ENCODE assay signal across 8 mouse cellular contexts in the genomic region with DNA sequence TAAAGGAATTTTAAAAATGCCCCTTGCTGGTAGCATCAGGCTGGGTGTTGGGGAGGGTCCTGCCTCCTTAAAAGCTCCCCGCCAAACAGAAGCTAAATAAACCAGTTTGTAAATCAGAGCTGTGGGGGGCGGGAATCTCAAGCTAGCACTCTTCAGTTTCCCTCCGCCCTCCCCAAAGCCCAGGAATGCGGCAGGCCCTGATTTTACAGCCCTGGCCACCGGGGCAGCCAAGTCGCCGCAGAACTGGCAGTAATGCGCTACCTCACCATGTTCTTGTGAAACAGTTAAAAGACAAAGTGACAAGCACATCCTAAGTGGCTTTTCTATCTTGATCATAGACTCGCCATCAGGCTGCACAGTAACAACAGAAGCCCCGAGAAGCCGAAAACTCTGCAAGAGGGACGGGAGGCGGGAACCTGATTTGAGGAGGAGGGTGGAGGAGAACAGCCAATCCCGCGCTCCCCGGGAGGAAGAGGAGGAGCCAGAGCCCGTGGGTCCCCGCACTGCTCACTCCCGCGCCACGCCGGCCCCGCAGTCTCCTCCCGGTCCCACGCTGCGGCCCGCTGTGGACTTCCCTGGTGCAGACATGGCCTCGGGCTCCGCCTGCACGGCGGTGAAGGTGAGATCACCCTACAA. TPM values are rescaled to one million over a fixed set of nuclear protein-coding genes. Genes with fewer than 3 reads are reported as not detected.
DNase-seq lines count a peak whose midpoint lies in the region; ATAC-seq and TF ChIP-seq lines count a peak whose summit lies in the region.

Mtap (plus strand) TSS at position 217 of the 636 bp plus-strand sequence.

- H3K9ac ChIP-seq in ES-Bruce4 (ENCODE audit: low read depth, poor library complexity, severe bottlenecking), result peak within 1 kb of the TSS; percentile 79
- peak within 1 kb of the TSS; percentile 84 for H3K9ac ChIP-seq in forebrain, embryonic 14.5 days (ENCODE audit: low read length)
- peak within 1 kb of the TSS; percentile 63 for H3K9ac ChIP-seq in liver, embryonic 16.5 days (ENCODE audit: low read depth, low read length)
- peak within 1 kb of the TSS; percentile 86 for H3K9ac ChIP-seq in neural tube, embryonic 13.5 days

- ATAC-seq in forebrain, embryonic 14.5 days, result peak; percentile 97
- ATAC-seq in liver, embryonic 16.5 days (ENCODE audit: low read depth), result peak; percentile 85
- peak; percentile 97 for ATAC-seq in neural tube, embryonic 13.5 days (ENCODE audit: low read depth)

- no peaks in the 10 kb centered on the region for H3K9me3 ChIP-seq in ES-Bruce4 (replicated peaks; ENCODE audit: control insufficient read depth, insufficient read depth, low read length, poor library complexity, severe bottlenecking)
- no peaks in the 10 kb centered on the region for H3K9me3 ChIP-seq in forebrain, embryonic 14.5 days (replicated peaks; ENCODE audit: control insufficient read depth, low read length)
- H3K9me3 ChIP-seq in liver, embryonic 16.5 days (replicated peaks; ENCODE audit: control insufficient read depth, low read length), result no peaks in the 10 kb centered on the region
- no peaks in the 10 kb centered on the region for H3K9me3 ChIP-seq in neural tube, embryonic 13.5 days

- no peaks in the 10 kb centered on the region; the same call in 1 of the 2 replicates for H3K36me3 ChIP-seq in ES-Bruce4 (ENCODE audit: control insufficient read depth, insufficient read depth, low read length, poor library complexity, severe bottlenecking)
- H3K36me3 ChIP-seq in forebrain, embryonic 14.5 days (ENCODE audit: control insufficient read depth, insufficient read depth, low read length), result no peaks in the 10 kb centered on the region
- H3K36me3 ChIP-seq in liver, embryonic 16.5 days (ENCODE audit: control insufficient read depth, insufficient read depth), result no peaks in the 10 kb centered on the region
- no peaks in the 10 kb centered on the region for H3K36me3 ChIP-seq in neural tube, embryonic 13.5 days
- H3K36me3 ChIP-seq in thymus, adult 2 months (ENCODE audit: control insufficient read depth, insufficient read depth, low read length), result no peaks in the 10 kb centered on the region

- H3K27me3 ChIP-seq in ES-Bruce4 (ENCODE audit: control insufficient read depth, insufficient read depth, low read length, poor library complexity, severe bottlenecking), result no peaks in the 10 kb centered on the region
- H3K27me3 ChIP-seq in forebrain, embryonic 14.5 days (replicated peaks; ENCODE audit: control insufficient read depth, insufficient read depth, low read length), result no peaks in the 10 kb centered on the region
- no peaks in the 10 kb centered on the region for H3K27me3 ChIP-seq in liver, embryonic 16.5 days (ENCODE audit: control insufficient read depth, insufficient read depth, low read depth, low read length)
- H3K27me3 ChIP-seq in neural tube, embryonic 13.5 days, result no peaks in the 10 kb centered on the region
- no peaks in the 10 kb centered on the region for H3K27me3 ChIP-seq in thymus, adult 2 months (ENCODE audit: control insufficient read depth, insufficient read depth, low read length)

- H3K27ac ChIP-seq in ES-Bruce4 (ENCODE audit: insufficient read depth, low read length), result peak within 1 kb of the TSS; percentile 55
- H3K27ac ChIP-seq in forebrain, embryonic 14.5 days (ENCODE audit: low read depth, low read length), result peak within 1 kb of the TSS; percentile 60
- peak within 1 kb of the TSS; percentile 69 for H3K27ac ChIP-seq in liver, embryonic 16.5 days (ENCODE audit: low read length)
- H3K27ac ChIP-seq in neural tube, embryonic 13.5 days (replicated peaks), result peak within 1 kb of the TSS; percentile 71
- peak within 1 kb of the TSS; percentile 71 for H3K27ac ChIP-seq in thymus, adult 2 months (ENCODE audit: control insufficient read depth, insufficient read depth, low read length)

- no peak for TF ChIP-seq EP300 in ES-Bruce4 (IDR thresholded peaks at IDR 0.05; ENCODE audit: insufficient read depth, low read depth, low read length)

- H3K4me3 ChIP-seq in ES-Bruce4 (ENCODE audit: low read depth, low read length), result peak within 1 kb of the TSS; percentile 92
- H3K4me3 ChIP-seq in forebrain, embryonic 14.5 days (ENCODE audit: low read depth, low read length), result peak within 1 kb of the TSS; percentile 90
- H3K4me3 ChIP-seq in liver, embryonic 16.5 days (ENCODE audit: low read depth, low read length), result peak within 1 kb of the TSS; percentile 76
- H3K4me3 ChIP-seq in neural tube, embryonic 13.5 days, result peak within 1 kb of the TSS; percentile 92
- peak within 1 kb of the TSS; percentile 85 for H3K4me3 ChIP-seq in thymus, adult 2 months (ENCODE audit: control insufficient read depth, insufficient read depth, low read length)

- DNase-seq in c-Kit-positive CD71-positive TER-119-negative erythroid progenitor cells, embryonic 14.5 days (ENCODE audit: low read depth), result peak; percentile 55
- peak; percentile 88 for DNase-seq in forebrain, embryonic 14.5 days (ENCODE audit: low spot score)
- DNase-seq in heart, postnatal 14 days, result peak; percentile 78 to 83
- peak; percentile 35 for DNase-seq in large intestine, adult 2 months (ENCODE audit: low read depth, low spot score)
- peak; percentile 84 for DNase-seq in thymus, adult 2 months

- 0% methylated on average over 26 of the region's 31 CpGs for WGBS in forebrain, embryonic 14.5 days
- under 1% methylated on average over 31 of the region's 31 CpGs for WGBS in large intestine, adult 2 months
- WGBS in liver, embryonic 16.5 days (ENCODE audit: insufficient replicate concordance), result under 1% methylated on average over 31 of the region's 31 CpGs
- 1% methylated on average over 28 of the region's 31 CpGs for WGBS in neural tube, embryonic 13.5 days
- WGBS in thymus, adult 2 months, result under 1% methylated on average over 31 of the region's 31 CpGs

- H3K4me1 ChIP-seq in ES-Bruce4 (ENCODE audit: control insufficient read depth, insufficient read depth, low read length), result no peaks in the 10 kb centered on the region
- peaks cover 11% of the 10 kb centered on the region; the same call in 1 of the 2 replicates for H3K4me1 ChIP-seq in forebrain, embryonic 14.5 days (ENCODE audit: control insufficient read depth, insufficient read depth, low read length)
- H3K4me1 ChIP-seq in liver, embryonic 16.5 days (ENCODE audit: control insufficient read depth, low read depth, low read length), result no peaks in the 10 kb centered on the region; the same call in 1 of the 2 replicates
- H3K4me1 ChIP-seq in neural tube, embryonic 13.5 days (replicated peaks), result peaks cover 22% of the 10 kb centered on the region
- peaks cover 12% of the 10 kb centered on the region for H3K4me1 ChIP-seq in thymus, adult 2 months (replicated peaks; ENCODE audit: control insufficient read depth, insufficient read depth, low read length)

- peak within 1 kb of the TSS; percentile 74 for H3K4me2 ChIP-seq in forebrain, embryonic 14.5 days (ENCODE audit: low read length)
- peak within 1 kb of the TSS; percentile 77 for H3K4me2 ChIP-seq in liver, embryonic 16.5 days (ENCODE audit: low read depth, low read length)
- H3K4me2 ChIP-seq in neural tube, embryonic 13.5 days, result peak within 1 kb of the TSS; percentile 92

- intact Hi-C loops in heart, postnatal 14 days (cut with DNase I), result no loop called here

- peak; percentile 70 for TF ChIP-seq POLR2A in ES-Bruce4 (IDR thresholded peaks at IDR 0.05; ENCODE audit: insufficient read depth, low read length)
- no peak for TF ChIP-seq POLR2A in thymus, adult 2 months (IDR thresholded peaks at IDR 0.05; ENCODE audit: control insufficient read depth, extremely low read depth, insufficient read depth, low read length, poor library complexity)

- TF ChIP-seq CTCF in ES-Bruce4 (IDR thresholded peaks at IDR 0.05; ENCODE audit: low read depth, low read length), result no peak
- TF ChIP-seq CTCF in thymus, adult 2 months (IDR thresholded peaks at IDR 0.05; ENCODE audit: borderline replicate concordance, control insufficient read depth, extremely low read depth, insufficient read depth, low read length, poor library complexity), result no peak

RNA-seq across cellular contexts. Expression of gene Mtap, which starts in this region (rescaled TPM):
- polyA plus RNA-seq in ES-Bruce4 (2011; ENCODE audit: insufficient read depth, insufficient read length, low read depth, missing spikeins), result 66.0 and 70.6 TPM in 2 replicates
- polyA plus RNA-seq in forebrain, embryonic 14.5 days (2014; fragmentation: Nextera tagmentation; extraction: Ambion mirVana), result 31.7 and 34.3 TPM in 2 replicates
- 10 to 100 TPM; 17.3 to 17.5 TPM for total RNA-seq in heart, postnatal 14 days (2021)
- 2.8 and 3.0 TPM in 2 replicates for polyA plus RNA-seq in large intestine, adult 2 months (2012; rRNA removed)
- polyA plus RNA-seq in liver, embryonic 16.5 days (2015; fragmentation: Nextera tagmentation; extraction: Ambion mirVana), result 13.0 and 17.3 TPM in 2 replicates
- polyA plus RNA-seq in neural tube, embryonic 13.5 days (2015; fragmentation: Nextera tagmentation; extraction: Ambion mirVana), result 23.9 and 28.8 TPM in 2 replicates
- polyA plus RNA-seq in thymus, adult 2 months (2012; rRNA removed), result 6.7 and 7.0 TPM in 2 replicates

Comparison
In these comparisons a context has a peak if more than half of its experiments do, and no peak if none do; other contexts are left out.
1. Peak in every context shown above with its lines: DNase-seq, ATAC-seq, H3K4me3 ChIP-seq and H3K27ac ChIP-seq.
2. DNase-seq: peak in every context shown above with its lines; median percentile 88 in forebrain, embryonic 14.5 days; 84 in thymus, adult 2 months; 80 in heart, postnatal 14 days; 55 in c-Kit-positive CD71-positive TER-119-negative erythroid progenitor cells, embryonic 14.5 days; 35 in large intestine, adult 2 months.